Mouse (Mus musculus): ENCODE results near the gene Slc2a4. TPM values are rescaled to one million over a fixed set of nuclear protein-coding genes. Genes with fewer than 3 reads are reported as not detected.

The Slc2a4 gene
- polyA plus RNA-seq, 1 experiment from 2014 or later, result 7.7 TPM

DNA sequence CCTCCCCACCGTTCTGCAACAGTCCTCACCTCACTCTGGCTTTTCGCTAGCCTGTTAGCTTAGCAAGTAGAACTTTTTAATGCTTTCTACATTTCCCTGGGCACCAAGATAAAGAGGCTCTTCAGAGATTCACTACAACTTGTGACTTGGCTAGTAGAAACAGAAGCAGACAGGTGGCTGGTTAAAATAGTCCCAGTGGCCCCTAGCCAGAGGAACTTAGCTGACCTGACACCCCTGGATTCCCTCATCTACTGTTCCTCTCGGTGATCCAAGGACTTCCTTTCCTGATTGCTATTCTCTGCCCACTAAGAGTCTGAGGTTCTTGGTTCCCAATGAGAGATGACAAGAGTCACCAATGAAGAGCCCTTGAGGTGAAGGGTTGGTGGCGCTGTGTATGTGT is 35.4 kb upstream of the Slc2a4 start:
- no peak for DNase-seq
- Histone ChIP-seq H3K9me3 (ENCODE audit: low read length) (no peaks in the 10 kb centered on the region), H3K4me3 (ENCODE audit: low read depth, low read length) (no peak overlapping the region), H3K9ac (replicated peaks) (peak overlapping the region; percentile 92; the same call in 1 of the 2 replicates), H3K4me1 (ENCODE audit: insufficient read depth) (peaks cover 20% of the 10 kb centered on the region), H3K4me2 (ENCODE audit: low read depth, low read length) (peak overlapping the region; percentile 82; the same call in 1 of the 2 replicates), H3K27ac (ENCODE audit: low read depth) (no peak overlapping the region), H3K36me3 (replicated peaks; ENCODE audit: insufficient read depth, low read length) (peaks cover 34% of the 10 kb centered on the region), H3K27me3 (ENCODE audit: insufficient read depth, low read length) (no peaks in the 10 kb centered on the region)
- ATAC-seq, result no peak
- WGBS (ENCODE audit: insufficient replicate concordance), result 83% methylated on average over 4 of the region's 4 CpGs
- TF ChIP-seq CTCF (IDR thresholded peaks at IDR 0.05; ENCODE audit: low read depth) (no peak), EP300 (IDR thresholded peaks at IDR 0.05; ENCODE audit: low read depth) (no peak)

DNA sequence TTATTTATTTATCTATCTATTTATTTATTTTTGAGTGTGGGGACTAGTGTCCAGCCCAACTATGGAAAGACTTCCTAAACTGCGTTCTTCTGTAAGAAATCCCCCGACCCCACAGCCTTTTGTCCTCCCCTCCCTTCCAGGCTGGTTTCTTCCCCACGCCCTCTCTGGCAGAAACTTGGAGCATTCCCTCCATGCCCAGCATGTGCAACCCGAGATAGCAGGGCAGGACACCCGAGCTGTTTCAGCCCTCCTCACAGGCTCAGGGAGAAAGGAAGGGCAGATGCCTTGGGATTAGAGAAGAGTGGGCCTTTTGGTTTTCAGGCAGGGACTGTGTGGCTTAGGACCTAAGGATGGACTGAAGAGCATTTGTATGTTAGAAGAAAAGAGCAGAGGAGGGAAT is 34.9 kb upstream of the Slc2a4 start:
- no peak for TF ChIP-seq EP300 (IDR thresholded peaks at IDR 0.05; ENCODE audit: low read depth)
- no peak for TF ChIP-seq CTCF (IDR thresholded peaks at IDR 0.05; ENCODE audit: low read depth)
- 0 out of 2 replicates have a peak overlapping the region, but pooled peaks have one; percentile 13 for H3K27ac ChIP-seq (ENCODE audit: low read depth)
- peak overlapping the region; percentile 98 for H3K4me3 ChIP-seq (ENCODE audit: low read depth, low read length)
- peak overlapping the region; percentile 82 for H3K4me2 ChIP-seq (ENCODE audit: low read depth, low read length)
- peaks cover 29% of the 10 kb centered on the region for H3K36me3 ChIP-seq (replicated peaks; ENCODE audit: insufficient read depth, low read length)
- DNase-seq (no peak), ATAC-seq (no peak)
- H3K9me3 ChIP-seq (ENCODE audit: low read length), result no peaks in the 10 kb centered on the region
- H3K9ac ChIP-seq (replicated peaks), result peak overlapping the region; percentile 92
- peaks cover 20% of the 10 kb centered on the region for H3K4me1 ChIP-seq (ENCODE audit: insufficient read depth)
- no peaks in the 10 kb centered on the region for H3K27me3 ChIP-seq (ENCODE audit: insufficient read depth, low read length)
- WGBS (ENCODE audit: insufficient replicate concordance), result 42% methylated on average over 5 of the region's 5 CpGs

DNA sequence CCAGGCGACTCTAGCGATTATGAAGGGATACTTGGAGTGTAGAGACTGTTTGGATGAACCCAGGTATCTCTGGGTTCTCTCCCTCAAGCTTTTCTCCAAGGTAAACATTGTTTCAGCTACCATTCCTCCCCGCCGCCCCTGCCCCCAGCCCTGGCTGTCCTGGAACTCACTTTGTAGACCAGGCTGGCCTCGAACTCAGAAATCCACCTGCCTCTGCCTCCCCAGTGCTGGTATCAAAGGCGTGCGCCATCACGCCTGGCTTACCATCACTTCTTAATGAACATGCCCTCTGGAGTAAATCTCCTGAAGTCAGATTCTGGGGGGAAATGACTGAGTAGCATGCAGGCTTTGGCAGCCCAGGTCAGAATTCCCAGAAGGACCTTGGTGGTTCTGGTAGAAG is 34.2 kb upstream of the Slc2a4 start, which contains the start of gene Elp5:
Gene Elp5, minus strand, starts transcription at position 293 of the 400 bp plus-strand sequence.
- 52% methylated on average over 8 of the region's 8 CpGs for WGBS (ENCODE audit: insufficient replicate concordance)
- Histone ChIP-seq H3K27ac (ENCODE audit: low read depth) (peak within 1 kb of the TSS; percentile 97), H3K27me3 (ENCODE audit: insufficient read depth, low read length) (no peaks in the 10 kb centered on the region), H3K36me3 (replicated peaks; ENCODE audit: insufficient read depth, low read length) (peaks cover 23% of the 10 kb centered on the region), H3K4me2 (ENCODE audit: low read depth, low read length) (peak within 1 kb of the TSS; percentile 82), H3K9ac (replicated peaks) (peak within 1 kb of the TSS; percentile 92), H3K4me1 (ENCODE audit: insufficient read depth) (peaks cover 20% of the 10 kb centered on the region), H3K9me3 (ENCODE audit: low read length) (no peaks in the 10 kb centered on the region), H3K4me3 (ENCODE audit: low read depth, low read length) (peak within 1 kb of the TSS; percentile 98)
- no peak for DNase-seq
- no peak for TF ChIP-seq CTCF (IDR thresholded peaks at IDR 0.05; ENCODE audit: low read depth)
- no peak for TF ChIP-seq EP300 (IDR thresholded peaks at IDR 0.05; ENCODE audit: low read depth)
- ATAC-seq, result no peak

DNA sequence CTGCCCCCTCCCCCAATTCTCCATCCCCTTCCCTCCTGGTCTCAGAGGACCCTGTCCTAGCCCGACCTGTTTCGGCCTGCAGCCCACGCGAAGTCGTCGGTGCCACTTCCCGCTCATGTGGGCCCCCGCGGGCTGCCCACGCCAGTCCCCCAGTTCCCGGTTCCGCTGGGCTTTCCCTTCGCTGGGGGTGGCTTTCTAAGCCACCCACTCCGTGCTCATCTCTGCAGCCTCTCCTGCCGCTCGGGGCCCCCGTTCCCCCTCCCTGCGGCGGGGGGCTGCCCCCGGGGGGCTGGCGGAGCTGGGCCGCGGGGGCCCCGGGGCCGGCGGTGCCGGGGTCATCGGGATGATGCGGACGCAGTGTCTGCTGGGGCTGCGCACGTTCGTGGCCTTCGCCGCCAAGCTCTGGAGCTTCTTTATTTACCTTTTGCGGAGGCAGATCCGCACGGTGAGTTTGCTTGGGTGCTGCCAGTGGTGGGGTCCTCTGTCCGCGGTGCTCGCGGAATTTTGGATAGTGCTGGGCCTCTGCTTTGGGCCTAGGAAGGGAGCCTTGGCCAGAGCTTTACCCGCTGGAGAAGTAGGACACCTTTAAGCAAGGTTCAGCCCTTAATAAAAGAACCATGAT is 33.3 kb upstream of the Slc2a4 start, which contains the start of gene Ctdnep1:
Gene Ctdnep1, plus strand, starts transcription at position 16 of the 622 bp plus-strand sequence.
- H3K9me3 ChIP-seq (ENCODE audit: low read length), result no peaks in the 10 kb centered on the region
- under 1% methylated on average over 33 of the region's 43 CpGs for WGBS (ENCODE audit: insufficient replicate concordance)
- H3K36me3 ChIP-seq (replicated peaks; ENCODE audit: insufficient read depth, low read length), result peaks cover 25% of the 10 kb centered on the region
- no peaks in the 10 kb centered on the region for H3K27me3 ChIP-seq (ENCODE audit: insufficient read depth, low read length)
- peak within 1 kb of the TSS; percentile 98 for H3K4me3 ChIP-seq (ENCODE audit: low read depth, low read length)
- H3K4me2 ChIP-seq (ENCODE audit: low read depth, low read length), result peak within 1 kb of the TSS; percentile 82
- H3K27ac ChIP-seq (ENCODE audit: low read depth), result peak within 1 kb of the TSS; percentile 97
- TF ChIP-seq CTCF (IDR thresholded peaks at IDR 0.05; ENCODE audit: low read depth) (no peak), EP300 (IDR thresholded peaks at IDR 0.05; ENCODE audit: low read depth) (no peak)
- DNase-seq (peak; percentile 51), ATAC-seq (no peak)
- peaks cover 20% of the 10 kb centered on the region for H3K4me1 ChIP-seq (ENCODE audit: insufficient read depth)
- H3K9ac ChIP-seq (replicated peaks), result peak within 1 kb of the TSS; percentile 92

DNA sequence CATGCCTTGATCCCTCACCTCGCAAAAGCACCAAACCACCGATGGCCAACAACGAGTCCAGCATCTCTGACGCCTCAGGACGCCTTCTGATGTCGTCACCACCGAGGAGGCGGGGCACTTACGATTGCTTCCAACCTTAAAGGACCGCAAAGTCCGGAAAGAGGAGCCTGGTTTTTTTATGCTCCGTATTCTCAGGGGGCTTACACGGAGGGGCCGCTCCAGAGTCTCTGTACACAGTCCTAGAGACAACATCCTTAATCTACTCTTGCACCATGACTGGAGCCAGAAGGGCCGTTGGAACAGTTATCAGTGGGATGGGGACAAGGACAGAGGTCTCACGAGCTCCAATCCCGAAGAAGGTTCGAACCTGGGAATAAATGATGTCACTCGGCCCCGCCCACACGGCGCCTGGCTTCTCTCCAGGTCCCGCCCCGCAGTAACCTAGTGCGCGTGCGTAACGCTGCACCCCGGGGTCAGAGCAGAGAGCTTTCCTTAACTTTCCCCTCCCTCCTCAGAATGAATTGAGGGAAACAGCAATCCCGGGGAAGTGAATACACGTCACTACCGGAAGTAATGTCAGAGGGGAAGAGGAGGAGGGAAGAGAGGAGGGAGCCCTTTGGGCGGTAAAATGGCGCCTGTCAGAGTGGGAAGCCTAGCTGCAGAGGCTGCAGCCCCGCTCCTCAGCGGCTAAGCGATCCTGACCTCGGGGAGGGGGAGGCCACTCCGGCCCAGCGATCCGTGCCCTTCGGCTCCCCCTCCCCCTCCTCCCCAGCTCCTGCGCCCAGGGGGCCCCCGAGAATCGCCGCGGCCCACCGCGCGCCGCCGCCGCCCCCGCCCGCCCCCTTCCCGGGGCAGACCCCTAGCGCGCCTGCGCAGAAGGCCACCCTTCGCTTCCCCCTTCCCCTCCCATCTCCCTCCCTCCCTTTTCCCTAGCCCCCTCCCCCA is 32.5 kb upstream of the Slc2a4 start:
- peak overlapping the region; percentile 97 for H3K27ac ChIP-seq (ENCODE audit: low read depth)
- no peaks in the 10 kb centered on the region for H3K9me3 ChIP-seq (ENCODE audit: low read length)
- peaks cover 20% of the 10 kb centered on the region for H3K4me1 ChIP-seq (ENCODE audit: insufficient read depth)
- H3K9ac ChIP-seq (replicated peaks), result peak overlapping the region; percentile 92
- TF ChIP-seq CTCF (IDR thresholded peaks at IDR 0.05; ENCODE audit: low read depth) (no peak), EP300 (IDR thresholded peaks at IDR 0.05; ENCODE audit: low read depth) (no peak; the same call in 1 of the 2 replicates)
- H3K27me3 ChIP-seq (ENCODE audit: insufficient read depth, low read length), result no peaks in the 10 kb centered on the region
- H3K4me3 ChIP-seq (ENCODE audit: low read depth, low read length), result peak overlapping the region; percentile 98
- peak overlapping the region; percentile 82 for H3K4me2 ChIP-seq (ENCODE audit: low read depth, low read length)
- DNase-seq (peak; percentile 98), ATAC-seq (peak; percentile 92)
- WGBS (ENCODE audit: insufficient replicate concordance), result under 1% methylated on average over 42 of the region's 60 CpGs
- H3K36me3 ChIP-seq (replicated peaks; ENCODE audit: insufficient read depth, low read length), result peaks cover 25% of the 10 kb centered on the region

DNA sequence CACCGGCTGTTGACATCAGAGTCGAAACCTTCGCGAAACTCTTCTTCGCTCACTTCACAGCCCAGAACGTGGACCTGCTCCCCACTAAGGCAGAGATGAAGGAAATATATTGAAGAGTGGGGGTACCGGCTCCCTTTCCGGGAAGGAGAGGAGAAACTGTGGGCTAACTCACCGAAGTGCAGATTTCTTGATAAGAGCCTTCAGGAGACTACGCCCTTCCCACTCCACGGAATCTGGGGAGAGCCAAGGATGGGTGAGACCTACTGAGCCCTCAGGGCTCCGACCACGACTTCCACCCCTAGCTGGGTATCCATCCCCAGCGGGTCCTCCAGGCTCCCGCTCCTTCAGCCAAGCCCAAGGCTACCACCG is 31.8 kb upstream of the Slc2a4 start:
- Histone ChIP-seq H3K4me1 (ENCODE audit: insufficient read depth) (peaks cover 20% of the 10 kb centered on the region), H3K4me2 (ENCODE audit: low read depth, low read length) (peak overlapping the region; percentile 82), H3K4me3 (ENCODE audit: low read depth, low read length) (peak overlapping the region; percentile 98), H3K27me3 (ENCODE audit: insufficient read depth, low read length) (no peaks in the 10 kb centered on the region), H3K9ac (replicated peaks) (peak overlapping the region; percentile 92), H3K27ac (ENCODE audit: low read depth) (peak overlapping the region; percentile 97), H3K9me3 (ENCODE audit: low read length) (no peaks in the 10 kb centered on the region), H3K36me3 (replicated peaks; ENCODE audit: insufficient read depth, low read length) (peaks cover 25% of the 10 kb centered on the region)
- TF ChIP-seq EP300 (IDR thresholded peaks at IDR 0.05; ENCODE audit: low read depth), result no peak
- TF ChIP-seq CTCF (IDR thresholded peaks at IDR 0.05; ENCODE audit: low read depth), result no peak
- DNase-seq (no peak), ATAC-seq (peak; percentile 3)
- 2% methylated on average over 16 of the region's 16 CpGs for WGBS (ENCODE audit: insufficient replicate concordance)
